In genomic region chr9:118101802-118102201, GRCm38 (mm10) we compare ENCODE assay signal across 26 mouse cellular contexts. TPM values are rescaled to one million over a fixed set of nuclear protein-coding genes. Genes with fewer than 3 reads are reported as not detected.
DNase-seq lines count a peak whose midpoint lies in the region; ATAC-seq and TF ChIP-seq lines count a peak whose summit lies in the region.
"Had no signal": no experiment of that assay in that cellular context is flagged by ENCODE, and none has a peak within 500 bp of the region (broad histone marks: within the 10 kb centered on the region; RNA-seq: fewer than 3 reads in every experiment).

No protein-coding gene starts in this region.

- no peaks in the 10 kb centered on the region for H3K27me3 ChIP-seq in liver, postnatal 0 days (ENCODE audit: insufficient read depth, low read length)
- no peaks in the 10 kb centered on the region for H3K27me3 ChIP-seq in liver, embryonic 12.5 days (replicated peaks)
- H3K27me3 ChIP-seq in G1E (ENCODE audit: insufficient read depth, low read length): no peaks in the 10 kb centered on the region
- no peaks in the 10 kb centered on the region for H3K27me3 ChIP-seq in stomach, postnatal 0 days (ENCODE audit: control insufficient read depth, insufficient read depth, low read length)
- H3K27me3 ChIP-seq in midbrain, postnatal 0 days (ENCODE audit: insufficient read depth, low read length): no peaks in the 10 kb centered on the region
- no peaks in the 10 kb centered on the region for H3K27me3 ChIP-seq in heart, embryonic 11.5 days (ENCODE audit: control insufficient read depth, insufficient read depth, low read length)
- H3K27me3 ChIP-seq: embryonic facial prominence, embryonic 15.5 days; heart, embryonic 12.5 days; kidney, embryonic 15.5 days; megakaryocyte, embryonic 14.5 days; neural tube, embryonic 13.5 days had no signal

- 0 out of 2 replicates have a peak, but pooled peaks have one; percentile 17 for ATAC-seq in liver, postnatal 0 days
- no peak for ATAC-seq in liver, embryonic 12.5 days
- ATAC-seq in G1E (ENCODE audit: extremely low read depth, insufficient number of reproducible peaks, low FRiP score, poor library complexity, severe bottlenecking): peak; percentile 28
- ATAC-seq in common myeloid progenitor, adult 5-6 weeks (replicated peaks; ENCODE audit: low read depth, poor library complexity, severe bottlenecking): peak; percentile 29; the same call in 1 of the 2 replicates
- ATAC-seq in stomach, postnatal 0 days (ENCODE audit: low FRiP score, low TSS enrichment): 0 out of 2 replicates have a peak, but pooled peaks have one; percentile 26
- no peak for ATAC-seq in midbrain, postnatal 0 days (ENCODE audit: low FRiP score)
- ATAC-seq in heart, embryonic 11.5 days (replicated peaks; ENCODE audit: insufficient number of reproducible peaks, low FRiP score, low TSS enrichment): no peak
- ATAC-seq: forebrain, embryonic 14.5 days; hindbrain, postnatal 0 days had no signal

- no peak for DNase-seq in liver, postnatal 0 days
- DNase-seq in G1E (ENCODE audit: low spot score): no peak
- DNase-seq in stomach, postnatal 0 days (ENCODE audit: low spot score): no peak
- DNase-seq in urinary bladder, postnatal 10 days (ENCODE audit: low spot score): no peak
- no peak for DNase-seq in midbrain, postnatal 0 days (ENCODE audit: low spot score)
- DNase-seq: adrenal gland, postnatal 10 days; cerebellum, adult 8-10 months; gastrocnemius, postnatal 10 days; heart, postnatal 10 days; kidney, adult 11 months; kidney, postnatal 36 days; lung, embryonic 14.5 days; midbrain, embryonic 14.5 days had no signal

- H3K4me3 ChIP-seq in liver, postnatal 0 days (ENCODE audit: low read depth, low read length): no peak overlapping the region
- no peak overlapping the region for H3K4me3 ChIP-seq in liver, embryonic 12.5 days
- no peak overlapping the region for H3K4me3 ChIP-seq in G1E (ENCODE audit: low read depth, low read length)
- no peak overlapping the region for H3K4me3 ChIP-seq in stomach, postnatal 0 days (ENCODE audit: low read depth, low read length)
- no peak overlapping the region for H3K4me3 ChIP-seq in midbrain, postnatal 0 days (ENCODE audit: low read depth, low read length)
- H3K4me3 ChIP-seq in heart, embryonic 11.5 days (ENCODE audit: low read depth, low read length): no peak overlapping the region
- H3K4me3 ChIP-seq: embryonic facial prominence, embryonic 15.5 days; heart, embryonic 12.5 days; kidney, embryonic 15.5 days; left cerebral cortex, adult 2 months; limb, embryonic 10.5 days; megakaryocyte, embryonic 14.5 days; neural tube, embryonic 13.5 days had no signal

- H3K4me2 ChIP-seq in liver, postnatal 0 days (ENCODE audit: low read depth, low read length): no peak overlapping the region
- H3K4me2 ChIP-seq in liver, embryonic 12.5 days: no peak overlapping the region
- no peak overlapping the region for H3K4me2 ChIP-seq in stomach, postnatal 0 days (replicated peaks; ENCODE audit: low read depth)
- H3K4me2 ChIP-seq in midbrain, postnatal 0 days (ENCODE audit: low read depth, low read length, poor library complexity, severe bottlenecking): no peak overlapping the region
- H3K4me2 ChIP-seq in heart, embryonic 11.5 days: no peak overlapping the region
- H3K4me2 ChIP-seq: embryonic facial prominence, embryonic 15.5 days; heart, embryonic 12.5 days; kidney, embryonic 15.5 days; liver, embryonic 11.5 days; lung, embryonic 14.5 days; neural tube, embryonic 13.5 days had no signal

- no peak overlapping the region for H3K27ac ChIP-seq in liver, postnatal 0 days (ENCODE audit: low read depth)
- H3K27ac ChIP-seq in liver, embryonic 12.5 days: no peak overlapping the region
- H3K27ac ChIP-seq in stomach, postnatal 0 days (replicated peaks): no peak overlapping the region
- no peak overlapping the region for H3K27ac ChIP-seq in midbrain, postnatal 0 days (ENCODE audit: low read depth, low read length)
- H3K27ac ChIP-seq in heart, embryonic 11.5 days (ENCODE audit: low read depth, low read length): no peak overlapping the region
- H3K27ac ChIP-seq: embryonic facial prominence, embryonic 15.5 days; hindbrain, postnatal 0 days; kidney, embryonic 15.5 days; left cerebral cortex, adult 2 months; limb, embryonic 10.5 days; neural tube, embryonic 13.5 days had no signal

- no peak overlapping the region for H3K9ac ChIP-seq in liver, postnatal 0 days (replicated peaks)
- no peak overlapping the region for H3K9ac ChIP-seq in liver, embryonic 12.5 days
- no peak overlapping the region for H3K9ac ChIP-seq in stomach, postnatal 0 days (ENCODE audit: low read length)
- H3K9ac ChIP-seq in midbrain, postnatal 0 days (replicated peaks; ENCODE audit: low read length, poor library complexity, severe bottlenecking): no peak overlapping the region
- H3K9ac ChIP-seq in heart, embryonic 11.5 days (ENCODE audit: low read depth, low read length): no peak overlapping the region
- H3K9ac ChIP-seq: embryonic facial prominence, embryonic 15.5 days; heart, embryonic 12.5 days; kidney, embryonic 15.5 days; lung, embryonic 14.5 days; neural tube, embryonic 13.5 days had no signal

- no peaks in the 10 kb centered on the region for H3K9me3 ChIP-seq in liver, postnatal 0 days (ENCODE audit: low read length)
- no peaks in the 10 kb centered on the region for H3K9me3 ChIP-seq in liver, embryonic 12.5 days (replicated peaks)
- H3K9me3 ChIP-seq in G1E (replicated peaks): no peaks in the 10 kb centered on the region
- no peaks in the 10 kb centered on the region for H3K9me3 ChIP-seq in stomach, postnatal 0 days (ENCODE audit: control insufficient read depth, low read length)
- no peaks in the 10 kb centered on the region for H3K9me3 ChIP-seq in midbrain, postnatal 0 days (ENCODE audit: low read length)
- no peaks in the 10 kb centered on the region for H3K9me3 ChIP-seq in heart, embryonic 11.5 days (replicated peaks; ENCODE audit: control insufficient read depth, low read length)
- H3K9me3 ChIP-seq: embryonic facial prominence, embryonic 15.5 days; heart, embryonic 12.5 days; kidney, embryonic 15.5 days; limb, embryonic 10.5 days; megakaryocyte, embryonic 14.5 days; neural tube, embryonic 13.5 days had no signal

- 77% methylated on average over 2 of the region's 2 CpGs for WGBS in liver, postnatal 0 days (ENCODE audit: insufficient replicate concordance)
- 79% methylated on average over 2 of the region's 2 CpGs for WGBS in liver, embryonic 12.5 days (ENCODE audit: insufficient replicate concordance)
- 88% methylated on average over 2 of the region's 2 CpGs for WGBS in stomach, postnatal 0 days
- 95% methylated on average over 2 of the region's 2 CpGs for WGBS in midbrain, postnatal 0 days
- WGBS in heart, embryonic 11.5 days (ENCODE audit: insufficient replicate concordance): 85% methylated on average over 2 of the region's 2 CpGs

- TF ChIP-seq EP300 in liver, postnatal 0 days (IDR thresholded peaks at IDR 0.05; ENCODE audit: low read depth): no peak
- TF ChIP-seq EP300 in stomach, postnatal 0 days (optimal IDR thresholded peaks at IDR 0.05): no peak

- no peaks in the 10 kb centered on the region for H3K4me1 ChIP-seq in liver, postnatal 0 days (ENCODE audit: insufficient read depth)
- H3K4me1 ChIP-seq in liver, embryonic 12.5 days: no peaks in the 10 kb centered on the region
- H3K4me1 ChIP-seq in G1E (ENCODE audit: insufficient read depth, low read depth, low read length): no peaks in the 10 kb centered on the region
- no peaks in the 10 kb centered on the region for H3K4me1 ChIP-seq in stomach, postnatal 0 days (replicated peaks; ENCODE audit: control insufficient read depth, insufficient read depth)
- H3K4me1 ChIP-seq in midbrain, postnatal 0 days (ENCODE audit: insufficient read depth, low read length): no peaks in the 10 kb centered on the region
- H3K4me1 ChIP-seq in heart, embryonic 11.5 days (ENCODE audit: control insufficient read depth, insufficient read depth, low read length): no peaks in the 10 kb centered on the region
- H3K4me1 ChIP-seq: limb, embryonic 10.5 days had no signal

- no peak for TF ChIP-seq CTCF in liver, postnatal 0 days (IDR thresholded peaks at IDR 0.05; ENCODE audit: low read depth)
- TF ChIP-seq CTCF in G1E (IDR thresholded peaks at IDR 0.05; ENCODE audit: low read depth, low read length): no peak
- no peak for TF ChIP-seq CTCF in stomach, postnatal 0 days (IDR thresholded peaks at IDR 0.05; ENCODE audit: low read depth)
- TF ChIP-seq CTCF in midbrain, postnatal 0 days (IDR thresholded peaks at IDR 0.05): no peak

- H3K36me3 ChIP-seq in liver, postnatal 0 days (replicated peaks; ENCODE audit: insufficient read depth, low read length): no peaks in the 10 kb centered on the region
- no peaks in the 10 kb centered on the region for H3K36me3 ChIP-seq in liver, embryonic 12.5 days
- H3K36me3 ChIP-seq in G1E (replicated peaks): peaks cover 48% of the 10 kb centered on the region
- H3K36me3 ChIP-seq in stomach, postnatal 0 days (ENCODE audit: control insufficient read depth, insufficient read depth, low read length): no peaks in the 10 kb centered on the region
- H3K36me3 ChIP-seq in midbrain, postnatal 0 days (ENCODE audit: insufficient read depth, low read length): no peaks in the 10 kb centered on the region
- H3K36me3 ChIP-seq in heart, embryonic 11.5 days (ENCODE audit: control insufficient read depth, insufficient read depth, low read length): no peaks in the 10 kb centered on the region
- H3K36me3 ChIP-seq: embryonic facial prominence, embryonic 15.5 days; heart, embryonic 12.5 days; kidney, embryonic 15.5 days; limb, embryonic 10.5 days; neural tube, embryonic 13.5 days had no signal

RNA-seq across cellular contexts. Expression of gene Cmc1, which starts 48.2 kb away (rescaled TPM):
- 40.0 and 47.1 TPM in 2 replicates for polyA plus RNA-seq in liver, postnatal 0 days (2015; fragmentation: Nextera tagmentation; extraction: Ambion mirVana)
- 27.2 and 32.2 TPM in 2 replicates for polyA plus RNA-seq in liver, embryonic 12.5 days (2016; fragmentation: Nextera tagmentation; extraction: Ambion mirVana)
- total RNA-seq in G1E (2014; fragmentation: Nextera tagmentation): 61.1 and 68.6 TPM in 2 replicates
- total RNA-seq in G1E (2017): 80.2 and 88.9 TPM in 2 replicates
- polyA plus RNA-seq in G1E (2012): 3.1 and 6.6 TPM in 2 replicates
- total RNA-seq in common myeloid progenitor, adult 5-6 weeks (2017): 82.9 and 116 TPM in 2 replicates
- polyA plus RNA-seq in stomach, postnatal 0 days (2015; fragmentation: Nextera tagmentation; extraction: Ambion mirVana): 73.7 and 74.2 TPM in 2 replicates
- 3.2 and 6.3 TPM in 2 replicates for total RNA-seq in midbrain, postnatal 0 days (2014; rRNA removed)
- polyA plus RNA-seq in midbrain, postnatal 0 days (2015; fragmentation: Nextera tagmentation; extraction: Ambion mirVana): 37.8 and 44.6 TPM in 2 replicates
- 39.3 and 41.2 TPM in 2 replicates for polyA plus RNA-seq in heart, embryonic 11.5 days (2014; fragmentation: Nextera tagmentation; extraction: Ambion mirVana)

Comparison
In these comparisons a context has a peak if more than half of its experiments do, and no peak if none do; other contexts are left out.
1. ATAC-seq: peak in liver, postnatal 0 days (single experiment), G1E (single experiment), common myeloid progenitor, adult 5-6 weeks (single experiment) and stomach, postnatal 0 days (single experiment); none in liver, embryonic 12.5 days (single experiment), midbrain, postnatal 0 days (single experiment) and heart, embryonic 11.5 days (single experiment).